Mouse (Mus musculus): ENCODE measurements around the gene Cops2.

- TF ChIP-seq POLR2A (IDR thresholded peaks at IDR 0.05; ENCODE audit: low read depth, low read length) (no peak), CTCF (IDR thresholded peaks at IDR 0.05; ENCODE audit: borderline replicate concordance, insufficient read depth, low read length) (no peak)
These were observed 34.2 kb upstream of the Cops2 start for GRCm38 (mm10) chr2:125893096-125893495.

All from embryonic fibroblast, embryonic 13.5 days (primary cell).